Mouse (Mus musculus): Measurements from ENCODE around the gene Clk4. TPM values are rescaled to one million over a fixed set of nuclear protein-coding genes. Genes with fewer than 3 reads are reported as not detected.

Clk4 gene
- total RNA-seq, 1 experiment, result 62.5 TPM

DNA sequence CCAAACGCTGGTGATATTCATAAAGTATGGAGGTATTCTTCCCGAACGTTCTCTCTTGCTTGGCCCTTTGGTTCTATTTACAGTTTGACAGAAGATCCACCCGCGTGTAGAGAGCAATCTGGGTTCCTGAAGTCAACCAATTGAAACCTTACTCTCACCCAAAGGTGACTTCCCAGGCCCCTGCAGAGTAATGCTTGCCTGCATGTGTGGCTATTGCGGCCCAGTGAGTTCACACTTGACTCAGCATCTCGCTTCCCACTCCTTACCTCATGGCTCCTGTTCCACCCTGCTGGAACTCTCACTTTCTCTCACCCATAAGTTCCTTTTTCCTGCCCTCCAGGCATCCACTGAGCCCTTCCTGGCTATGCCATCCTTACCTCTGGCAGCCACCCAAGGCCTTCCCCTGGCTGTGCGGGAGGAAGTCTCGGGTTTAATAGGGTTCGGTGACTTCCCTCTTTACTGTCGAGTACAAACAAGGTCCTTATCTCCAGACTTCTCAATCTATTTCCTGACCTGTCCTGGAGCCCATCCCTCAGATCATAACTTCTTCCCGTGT is 66.9 kb downstream of the Clk4 start:
- no peak for TF ChIP-seq ZC3H11A (IDR thresholded peaks at IDR 0.05; ENCODE audit: borderline replicate concordance, low read depth, low read length)
- no peak for TF ChIP-seq CHD2 (IDR thresholded peaks at IDR 0.05; ENCODE audit: low read depth, low read length)
- no peak for TF ChIP-seq ZNF384 (IDR thresholded peaks at IDR 0.05; ENCODE audit: low read depth, low read length)
- TF ChIP-seq MAFK (IDR thresholded peaks at IDR 0.05; ENCODE audit: insufficient read depth, low read depth, low read length), result no peak
- TF ChIP-seq HCFC1 (IDR thresholded peaks at IDR 0.05; ENCODE audit: borderline replicate concordance, insufficient read depth, low read length), result no peak
- Histone ChIP-seq H3K9ac (ENCODE audit: insufficient read depth, low read depth, low read length, poor library complexity, severe bottlenecking) (no peak overlapping the region), H3K36me3 (ENCODE audit: control insufficient read depth, insufficient read depth, low read length, poor library complexity, severe bottlenecking) (no peaks in the 10 kb centered on the region), H3K9me3 (ENCODE audit: control insufficient read depth, insufficient read depth, low read depth, low read length) (no peaks in the 10 kb centered on the region), H3K4me1 (ENCODE audit: control insufficient read depth in 2 of 2, insufficient read depth in 2 of 2, low read length in 2 of 2, poor library complexity in 1 of 2) (no peaks in the 10 kb centered on the region), H3K4me3 (ENCODE audit: insufficient read depth in 1 of 2, low read depth in 1 of 2, low read length in 2 of 2, poor library complexity in 1 of 2, severe bottlenecking in 1 of 2) (no peak overlapping the region), H3K27ac (ENCODE audit: insufficient read depth, low read depth, low read length, poor library complexity, severe bottlenecking) (no peak overlapping the region)
- no peak for DNase-seq (ENCODE audit: low read depth, low spot score)
- in situ Hi-C loops (cut with MboI; ENCODE audit: low sequenced_read_pairs in 2 of 2, unreplicated experiment in 2 of 2), result no loop called here

- no peak for DNase-seq (ENCODE audit: low read depth, low spot score)
- in situ Hi-C loops (cut with MboI; ENCODE audit: low sequenced_read_pairs in 2 of 2, unreplicated experiment in 2 of 2), result no loop called here
Measured at GRCm38 (mm10) chr11:51329837-51330714, 68.5 kb downstream of the Clk4 start.

More at GRCm38 (mm10) chr11:51329837-51330714, 68.5 kb downstream of the Clk4 start:
- Histone ChIP-seq H3K4me3 (ENCODE audit: insufficient read depth in 1 of 2, low read depth in 1 of 2, low read length in 2 of 2, poor library complexity in 1 of 2, severe bottlenecking in 1 of 2) (no peak overlapping the region), H3K9me3 (ENCODE audit: control insufficient read depth, insufficient read depth, low read depth, low read length) (no peaks in the 10 kb centered on the region), H3K4me1 (ENCODE audit: control insufficient read depth in 2 of 2, insufficient read depth in 2 of 2, low read length in 2 of 2, poor library complexity in 1 of 2) (no peaks in the 10 kb centered on the region), H3K36me3 (ENCODE audit: control insufficient read depth, insufficient read depth, low read length, poor library complexity, severe bottlenecking) (no peaks in the 10 kb centered on the region), H3K9ac (ENCODE audit: insufficient read depth, low read depth, low read length, poor library complexity, severe bottlenecking) (no peak overlapping the region), H3K27ac (ENCODE audit: insufficient read depth, low read depth, low read length, poor library complexity, severe bottlenecking) (no peak overlapping the region)
- TF ChIP-seq MAFK (IDR thresholded peaks at IDR 0.05; ENCODE audit: insufficient read depth, low read depth, low read length), result no peak
- TF ChIP-seq ZNF384 (IDR thresholded peaks at IDR 0.05; ENCODE audit: low read depth, low read length), result peak; percentile 96

Other genes starting within 250 kb of the Clk4 start
- gene Olfr54, start 247.5 kb upstream of the Clk4 start, total RNA-seq (2012; rRNA removed), result not detected in 2 replicates
- gene Olfr1375, start 213.6 kb upstream of the Clk4 start, total RNA-seq (2012; rRNA removed), result not detected in 2 replicates
- gene Zfp354a, start 202.5 kb upstream of the Clk4 start, total RNA-seq (2012; rRNA removed), result 6.6 and 7.1 TPM in 2 replicates
- 8.0 and 13.0 TPM in 2 replicates for gene Gm12569, start 41.3 kb upstream of the Clk4 start, total RNA-seq (2012; rRNA removed)
- gene BC049762, start 1.3 kb downstream of the Clk4 start, total RNA-seq (2012; rRNA removed), result 0.31 TPM in 1 of 2 replicates, not detected in the other
- gene Col23a1, start 28.2 kb downstream of the Clk4 start, total RNA-seq (2012; rRNA removed), result 0.26 and 0.40 TPM in 2 replicates

All from ES-E14 (cell line).